Comparison of ENCODE assay signal across 9 mouse cellular contexts in the genomic region with DNA sequence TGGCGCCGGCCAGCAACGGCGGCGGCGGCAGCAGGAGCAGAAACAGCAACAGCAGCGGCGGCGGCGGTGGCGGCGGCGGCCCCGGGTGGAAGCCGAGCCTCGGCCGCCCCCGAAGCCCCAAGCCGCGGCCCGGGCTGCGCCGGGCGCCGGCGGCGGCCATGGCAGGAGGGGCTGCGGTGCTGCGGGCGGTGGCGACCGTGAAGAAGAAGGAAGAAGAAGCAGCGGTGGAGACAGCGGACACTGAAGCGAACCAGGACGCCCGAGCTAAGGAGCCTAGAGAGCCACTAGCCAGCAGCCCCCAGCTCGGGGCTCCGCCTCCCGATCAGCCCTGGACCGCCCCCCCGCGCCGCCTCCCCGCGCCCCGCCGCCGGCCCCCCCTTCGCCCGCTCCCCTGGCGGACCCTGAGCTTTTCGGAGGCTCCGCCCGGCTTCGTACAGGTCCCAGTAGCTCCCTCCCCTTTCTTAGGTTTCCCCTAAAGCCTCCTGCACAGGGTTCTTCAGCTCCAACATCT. TPM values are rescaled to one million over a fixed set of nuclear protein-coding genes. Genes with fewer than 3 reads are reported as not detected.
A peak's percentile ranks its signal among the peaks of the same experiment; 100 is the strongest.
DNase-seq lines count a peak whose midpoint lies in the region; ATAC-seq lines count a peak whose summit lies in the region.
"Had no signal": no experiment of that assay in that cellular context is flagged by ENCODE, and none has a peak within 500 bp of the region (broad histone marks: within the 10 kb centered on the region; RNA-seq: fewer than 3 reads in every experiment).

Gene Astn2 (minus strand): TSS at position 411 of the 511 bp plus-strand sequence.

- no peaks in the 10 kb centered on the region for H3K36me3 ChIP-seq in embryonic facial prominence, embryonic 10.5 days (replicated peaks)
- H3K36me3 ChIP-seq in hindbrain, embryonic 11.5 days (ENCODE audit: control insufficient read depth, insufficient read depth, low read length), result no peaks in the 10 kb centered on the region
- H3K36me3 ChIP-seq in midbrain, embryonic 13.5 days, result no peaks in the 10 kb centered on the region

- peak; percentile 85 for ATAC-seq in hindbrain, embryonic 11.5 days (ENCODE audit: low FRiP score)
- peak; percentile 76 for ATAC-seq in midbrain, embryonic 13.5 days
- ATAC-seq in erythroid progenitor cell, adult 5-6 weeks (replicated peaks; ENCODE audit: low FRiP score, poor library complexity, severe bottlenecking), result no peak

- H3K9me3 ChIP-seq in embryonic facial prominence, embryonic 10.5 days, result no peaks in the 10 kb centered on the region
- no peaks in the 10 kb centered on the region for H3K9me3 ChIP-seq in hindbrain, embryonic 11.5 days (ENCODE audit: control insufficient read depth, low read length)
- H3K9me3 ChIP-seq in midbrain, embryonic 13.5 days, result no peaks in the 10 kb centered on the region

- peak within 1 kb of the TSS; percentile 84 for H3K9ac ChIP-seq in hindbrain, embryonic 11.5 days (ENCODE audit: low read depth, low read length)
- peak within 1 kb of the TSS; percentile 88 for H3K9ac ChIP-seq in midbrain, embryonic 13.5 days (replicated peaks)

- WGBS in embryonic facial prominence, embryonic 10.5 days, result under 1% methylated on average over 49 of the region's 56 CpGs
- WGBS in hindbrain, embryonic 11.5 days, result under 1% methylated on average over 28 of the region's 56 CpGs
- WGBS in midbrain, embryonic 13.5 days, result 0% methylated on average over 10 of the region's 56 CpGs

- peaks cover 22% of the 10 kb centered on the region for H3K4me1 ChIP-seq in embryonic facial prominence, embryonic 10.5 days
- H3K4me1 ChIP-seq in hindbrain, embryonic 11.5 days (replicated peaks; ENCODE audit: control insufficient read depth, insufficient read depth, low read length), result no peaks in the 10 kb centered on the region
- peaks cover 24% of the 10 kb centered on the region for H3K4me1 ChIP-seq in midbrain, embryonic 13.5 days (replicated peaks)

- H3K4me2 ChIP-seq in hindbrain, embryonic 11.5 days (replicated peaks; ENCODE audit: low read depth, low read length), result peak within 1 kb of the TSS; percentile 96
- peak within 1 kb of the TSS; percentile 90 for H3K4me2 ChIP-seq in midbrain, embryonic 13.5 days (replicated peaks)

- peaks cover 61% of the 10 kb centered on the region for H3K27me3 ChIP-seq in embryonic facial prominence, embryonic 10.5 days (replicated peaks; ENCODE audit: low read depth, poor library complexity, severe bottlenecking)
- H3K27me3 ChIP-seq in hindbrain, embryonic 11.5 days (ENCODE audit: control insufficient read depth, insufficient read depth, low read length), result peaks cover 4% of the 10 kb centered on the region
- peaks cover 32% of the 10 kb centered on the region for H3K27me3 ChIP-seq in midbrain, embryonic 13.5 days

- peak within 1 kb of the TSS; percentile 81 for H3K27ac ChIP-seq in embryonic facial prominence, embryonic 10.5 days (replicated peaks)
- H3K27ac ChIP-seq in hindbrain, embryonic 11.5 days (ENCODE audit: low read depth, low read length), result peak within 1 kb of the TSS; percentile 51
- H3K27ac ChIP-seq in midbrain, embryonic 13.5 days, result peak within 1 kb of the TSS; percentile 84

- intact Hi-C loops in left cerebral cortex, postnatal 14 days (cut with DNase I), result loop anchor here (5.0 kb wide), 1 partner anchor 747 kb away; no protein-coding TSS in a partner anchor

- peak; percentile 18 to 27 for DNase-seq in adrenal gland, adult 18-20 months (ENCODE audit: low spot score in 2 of 2)
- no peak for DNase-seq in adrenal gland, adult 8-10 months
- DNase-seq in Muller cell, postnatal 12 days (ENCODE audit: inconsistent ontology term), result peak; percentile 47
- DNase-seq in embryonic facial prominence, embryonic 10.5 days (ENCODE audit: low spot score), result peak; percentile 71
- peak; percentile 59 for DNase-seq in hindbrain, embryonic 11.5 days (ENCODE audit: low spot score)
- peak; percentile 17 to 60 for DNase-seq in left cerebral cortex, postnatal 14 days (ENCODE audit: low spot score in 2 of 2)

- H3K4me3 ChIP-seq in embryonic facial prominence, embryonic 10.5 days, result peak within 1 kb of the TSS; percentile 87
- peak within 1 kb of the TSS; percentile 81 for H3K4me3 ChIP-seq in hindbrain, embryonic 11.5 days (ENCODE audit: low read depth, low read length)
- H3K4me3 ChIP-seq in midbrain, embryonic 13.5 days (replicated peaks), result peak within 1 kb of the TSS; percentile 77
- H3K4me3 ChIP-seq: erythroblast, embryonic 14.5 days had no signal

RNA-seq across cellular contexts. Expression of gene Astn2, which starts in this region (rescaled TPM):
- 1 to 10 TPM; 1.3 to 1.8 TPM for total RNA-seq in adrenal gland, adult 18-20 months (2021)
- total RNA-seq in adrenal gland, adult 8-10 months (2022), result 1 to 10 TPM; 1.4 to 1.9 (median 1.6) TPM
- 0.40 and 0.60 TPM in 2 replicates for polyA plus RNA-seq in embryonic facial prominence, embryonic 10.5 days (2016; fragmentation: Nextera tagmentation; extraction: Ambion mirVana)
- 0.68 and 1.2 TPM in 2 replicates for polyA plus RNA-seq in hindbrain, embryonic 11.5 days (2014; fragmentation: Nextera tagmentation; extraction: Ambion mirVana)
- 10 to 100 TPM; 40.4 to 43.4 TPM for total RNA-seq in left cerebral cortex, postnatal 14 days (2021)
- 2.2 and 3.0 TPM in 2 replicates for polyA plus RNA-seq in midbrain, embryonic 13.5 days (2015; fragmentation: Nextera tagmentation; extraction: Ambion mirVana)
- total RNA-seq in erythroid progenitor cell, adult 5-6 weeks (2015; ENCODE audit: low replicate concordance), result not detected in 2 replicates
- 0.26 TPM in 1 of 2 replicates, not detected in the other for total RNA-seq in erythroid progenitor cell, adult 5-6 weeks (2017; ENCODE audit: low replicate concordance)
- polyA plus RNA-seq: erythroblast, embryonic 14.5 days had no signal

Comparison
In these comparisons a context has a peak if more than half of its experiments do, and no peak if none do; other contexts are left out.
1. RNA of gene Astn2 (total RNA-seq): 40.4 to 43.4 TPM in left cerebral cortex, postnatal 14 days; 1.3 to 1.8 TPM in adrenal gland, adult 18-20 months, 1.4 to 1.9 TPM in adrenal gland, adult 8-10 months and 0.26 TPM in erythroid progenitor cell, adult 5-6 weeks; every median in the first group is over 10 times any median in the second.
2. Peak in DNase-seq, H3K4me3 ChIP-seq and H3K27ac ChIP-seq in embryonic facial prominence, embryonic 10.5 days; RNA of the gene not detected or under 1 TPM.
3. Peak in every context shown above with its lines, with median percentiles within 50 percentile points of each other: H3K27ac ChIP-seq and H3K4me3 ChIP-seq.